Mouse (Mus musculus): ENCODE measurements around the gene Ccdc60. TPM values are rescaled to one million over a fixed set of nuclear protein-coding genes. Genes with fewer than 3 reads are reported as not detected.
"Not testable (repeated sequence)": the region's sequence is repeated elsewhere in the genome, so short reads cannot be mapped to it uniquely, and the experiment has no call there.

The Ccdc60 gene
- total RNA-seq, 2 experiments from 2014 or later: not detected

DNA sequence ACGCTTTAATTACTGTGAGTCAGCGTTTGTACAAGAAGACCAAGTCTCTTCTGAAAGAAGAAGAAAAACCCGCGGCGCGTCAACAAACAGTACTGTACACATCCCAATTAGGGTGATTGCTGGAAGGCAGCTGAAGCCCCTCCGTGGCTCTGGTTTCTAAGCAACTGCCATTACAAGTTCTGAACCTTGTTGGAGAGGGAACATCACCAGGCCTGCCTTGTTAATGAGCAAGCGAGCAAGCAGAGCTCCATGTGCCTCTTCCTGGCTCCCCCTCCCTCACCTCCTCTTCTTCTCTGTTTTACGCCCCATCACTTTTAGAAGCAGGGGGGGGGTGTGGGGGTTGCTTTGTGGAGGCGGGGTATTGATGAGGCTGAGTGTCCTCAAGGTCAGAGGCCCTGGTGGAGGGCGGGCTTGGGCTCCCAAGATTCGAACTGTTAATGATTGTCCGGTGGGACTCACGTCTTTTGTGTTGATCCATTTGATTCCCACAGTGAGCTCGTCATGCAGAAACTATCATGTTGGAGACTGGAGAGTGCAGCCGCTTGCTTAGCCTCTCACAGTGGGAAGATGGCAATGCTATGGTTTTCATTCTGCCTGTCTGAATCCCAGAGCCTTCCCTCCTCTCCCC, 79.9 kb downstream of the Ccdc60 start:
- no peak for DNase-seq
- intact Hi-C loops (cut with DNase I): no loop called here

DNA sequence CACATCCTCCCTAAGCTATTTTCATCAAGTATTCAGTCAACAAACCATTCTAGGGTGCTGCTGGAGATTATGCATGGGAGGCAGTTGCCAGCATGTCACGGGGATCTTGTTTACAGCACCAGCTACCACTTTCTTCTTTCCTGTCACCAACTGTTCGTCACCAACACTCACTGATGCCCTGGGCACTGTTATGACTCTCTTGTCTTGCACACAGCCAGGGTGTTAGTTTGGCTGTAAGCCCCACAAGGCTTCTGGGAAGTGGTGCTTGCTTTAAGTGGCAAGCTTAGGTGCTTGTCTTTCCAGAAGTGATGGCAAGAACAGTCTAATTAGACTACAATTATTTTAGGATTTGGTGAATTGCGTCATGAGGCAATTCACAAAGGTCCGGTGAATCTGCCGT, 86.1 kb downstream of the Ccdc60 start:
- DNase-seq: no peak
- intact Hi-C loops (cut with DNase I): no loop called here

DNA sequence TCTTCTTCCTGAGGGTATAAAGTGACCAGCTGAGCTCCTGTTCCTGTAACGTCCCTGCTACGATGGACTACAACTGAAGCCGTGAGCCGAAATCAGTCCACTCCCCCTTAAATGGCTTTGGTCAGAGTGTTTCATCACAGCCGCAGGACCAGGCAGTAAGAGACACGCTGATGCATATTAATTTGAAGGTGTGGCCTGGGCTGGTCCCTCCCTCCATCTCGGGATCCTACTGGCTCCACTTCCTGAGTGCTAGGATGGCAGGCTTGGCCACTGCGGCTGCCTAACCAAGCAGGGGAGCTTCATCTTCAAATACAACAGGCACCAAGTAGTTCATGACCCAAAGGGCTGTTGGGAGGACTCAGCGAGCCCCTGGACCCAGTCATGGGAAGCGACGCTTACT, 94.3 kb downstream of the Ccdc60 start:
- intact Hi-C loops (cut with DNase I): no loop called here

DNA sequence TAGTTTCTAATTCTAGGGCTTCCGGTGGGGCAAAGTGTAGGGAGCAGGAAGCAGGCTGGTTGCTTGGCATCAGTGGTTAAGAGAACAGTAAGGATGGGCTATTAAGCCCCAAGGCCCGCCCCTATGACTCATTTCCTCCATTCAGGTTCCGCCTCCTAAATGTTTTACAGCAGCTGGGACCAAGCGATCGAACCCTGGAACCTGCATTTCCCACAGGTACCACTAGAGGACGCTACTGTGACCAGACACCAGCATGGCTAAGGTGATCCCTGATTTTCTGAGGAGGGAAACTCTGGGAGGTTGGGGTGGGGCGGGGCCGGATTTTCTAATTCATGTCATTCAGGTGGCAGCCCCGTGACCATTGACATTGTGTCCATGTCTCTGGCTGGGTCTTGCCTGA, 96.1 kb downstream of the Ccdc60 start:
- intact Hi-C loops (cut with DNase I): no loop called here
- DNase-seq: no peak

More for the DNA sequence above, 94.3 kb downstream of the Ccdc60 start:
- DNase-seq: no peak

DNA sequence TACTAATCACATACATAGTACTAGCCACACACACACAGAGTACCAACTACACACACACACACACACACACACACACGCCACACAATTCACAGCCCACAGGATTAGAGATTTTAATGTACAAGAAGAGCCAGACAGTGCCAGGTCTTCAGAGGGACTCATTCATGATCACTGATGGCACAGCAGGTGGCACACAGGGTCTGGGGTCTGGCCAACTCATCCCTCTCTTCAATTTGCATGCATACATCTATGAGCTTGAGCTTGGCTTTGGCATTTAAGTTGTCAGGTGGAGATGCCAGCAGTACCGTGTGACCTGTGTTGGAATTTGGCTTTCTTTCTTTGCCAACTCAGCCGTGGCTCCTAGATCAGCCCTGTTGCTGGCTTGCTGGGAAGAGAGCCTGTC, 97.2 kb downstream of the Ccdc60 start:
- DNase-seq: no peak
- intact Hi-C loops (cut with DNase I): no loop called here

DNA sequence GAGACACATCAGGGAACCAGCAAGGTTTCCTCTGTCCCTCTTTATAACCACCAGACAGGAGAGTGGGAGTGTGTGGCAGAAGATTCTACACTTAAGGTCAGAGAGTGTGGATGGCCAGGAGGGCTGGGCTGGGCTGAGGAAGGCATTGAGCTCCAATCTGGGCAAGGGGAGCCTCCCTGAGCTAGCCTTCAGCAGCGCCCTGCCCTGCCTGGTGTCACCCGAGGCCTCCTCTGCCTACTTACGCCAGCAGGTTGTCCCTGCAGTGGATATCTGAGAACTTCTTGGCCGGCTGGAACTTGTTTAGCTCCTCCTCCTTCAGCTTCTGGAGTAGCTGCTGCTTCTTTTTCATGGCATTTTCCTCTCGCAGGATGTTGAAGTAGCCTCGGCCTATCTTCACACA, 99.0 kb downstream of the Ccdc60 start:
- intact Hi-C loops (cut with DNase I): no loop called here
- no peak for DNase-seq

DNA sequence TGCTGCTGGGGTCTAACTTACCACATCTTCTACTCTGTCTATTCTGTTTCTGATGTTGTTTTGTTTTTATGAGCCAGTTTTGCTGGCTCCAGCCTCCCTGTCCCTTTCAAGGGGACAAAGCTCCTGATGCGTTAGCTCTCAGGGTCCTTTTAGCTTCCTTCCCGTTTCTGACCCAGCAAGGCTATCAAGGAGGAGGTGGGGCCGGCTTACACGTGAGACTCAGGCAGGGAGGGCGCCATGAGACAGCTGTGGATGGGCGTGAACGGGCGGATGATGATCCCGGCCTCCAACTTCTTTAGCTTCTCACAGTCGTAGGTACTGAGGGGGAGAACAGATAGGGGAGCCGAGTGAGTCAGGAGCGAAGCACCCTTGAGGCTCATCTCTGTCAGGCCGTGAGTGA, 108.2 kb downstream of the Ccdc60 start:
- intact Hi-C loops (cut with DNase I): no loop called here
- DNase-seq: no peak

DNA sequence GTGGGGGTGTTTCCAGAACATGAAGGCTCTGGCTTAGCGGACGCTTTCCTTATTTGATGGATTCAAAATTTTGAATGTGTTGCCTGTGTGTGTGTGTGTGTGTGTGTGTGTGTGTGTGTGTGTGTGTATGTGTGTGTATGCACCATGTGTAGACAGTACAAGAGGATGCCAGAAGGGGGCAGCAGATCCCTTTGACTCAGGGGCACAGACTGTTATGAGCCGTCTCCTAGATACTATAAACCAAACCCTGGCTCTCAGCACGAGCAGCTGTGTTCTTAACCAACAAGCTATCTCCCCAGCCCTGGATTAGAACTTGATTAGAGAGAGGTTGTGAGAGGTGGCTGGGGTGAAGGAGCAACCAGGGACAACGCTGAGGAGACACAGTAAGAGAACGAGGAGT, 117.1 kb downstream of the Ccdc60 start:
- no peak for DNase-seq
- intact Hi-C loops (cut with DNase I): no loop called here

DNA sequence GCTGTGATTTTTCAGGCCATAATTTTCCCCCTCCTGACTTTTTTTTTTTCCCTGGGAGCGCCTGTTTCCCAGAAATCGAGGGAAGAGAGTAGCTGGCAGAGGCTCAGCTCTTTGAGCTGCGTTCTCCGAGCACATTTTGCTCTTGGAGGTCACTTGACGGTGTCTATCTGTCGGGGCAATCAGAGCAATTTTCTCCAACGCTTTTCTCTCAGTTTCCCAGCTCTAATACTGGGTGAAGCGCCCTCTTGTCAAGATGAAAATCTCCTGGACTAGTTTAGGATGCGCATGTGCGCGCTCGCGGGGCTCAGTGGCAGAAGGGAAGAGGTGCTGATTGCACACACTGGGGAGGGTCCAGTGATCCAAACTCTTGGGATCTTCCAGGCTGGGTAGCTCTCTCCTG, 121.8 kb downstream of the Ccdc60 start:
- intact Hi-C loops (cut with DNase I): no loop called here
- DNase-seq: no peak

DNA sequence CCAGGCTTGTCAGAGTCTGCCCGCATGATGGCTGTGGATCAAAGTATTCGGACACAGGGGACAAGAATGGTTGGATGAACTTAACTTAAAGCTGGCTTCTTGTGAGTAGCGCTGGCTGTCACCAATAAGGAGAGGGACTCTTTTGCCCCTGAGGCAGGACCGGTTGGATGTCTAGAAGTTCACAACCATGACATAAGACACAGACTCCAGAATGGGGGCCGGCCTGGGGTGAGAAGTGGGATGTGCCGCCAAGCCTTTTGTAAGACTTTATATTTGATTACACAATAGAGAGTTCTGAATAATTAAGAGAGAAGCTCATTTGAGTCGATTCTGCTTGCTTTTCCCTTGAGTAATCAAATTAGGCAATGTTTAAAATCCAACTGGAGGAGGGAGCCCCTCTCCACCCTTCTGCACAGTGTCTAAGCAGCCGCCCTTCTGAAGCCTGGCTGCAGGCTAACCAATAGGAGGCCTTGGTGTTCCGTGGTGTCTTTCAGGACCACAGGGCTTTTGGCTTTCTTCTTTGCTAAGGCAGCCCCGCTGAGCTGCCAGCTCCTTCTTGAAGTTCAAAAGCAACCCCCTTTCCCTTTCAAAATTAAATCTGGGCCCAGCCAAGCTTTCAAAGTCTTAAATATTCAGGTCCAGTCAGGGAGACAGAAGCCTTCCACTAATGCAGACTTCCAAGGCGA, 123.4 kb downstream of the Ccdc60 start:
- no peak for DNase-seq
- intact Hi-C loops (cut with DNase I): no loop called here

DNA sequence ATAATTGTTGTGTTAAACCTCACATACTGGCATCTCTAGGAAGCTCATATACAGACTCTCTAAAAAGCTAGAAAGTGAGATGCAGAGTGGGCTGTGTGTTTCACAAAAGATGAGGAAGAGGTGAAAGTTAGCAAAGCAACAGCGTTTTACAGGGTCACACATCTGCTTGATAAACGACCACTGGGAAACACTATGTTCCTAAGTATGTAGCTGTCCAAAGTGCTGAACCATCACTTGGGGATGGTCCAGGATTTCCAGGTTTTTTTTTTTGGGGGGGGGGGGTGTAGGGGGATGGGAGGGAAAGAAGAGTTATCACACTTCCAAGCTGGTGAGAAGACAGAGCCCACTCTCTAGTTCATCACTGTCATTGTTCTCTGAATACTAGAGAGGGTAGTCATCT, 134.0 kb downstream of the Ccdc60 start:
- intact Hi-C loops (cut with DNase I): no loop called here
- DNase-seq: no peak

DNA sequence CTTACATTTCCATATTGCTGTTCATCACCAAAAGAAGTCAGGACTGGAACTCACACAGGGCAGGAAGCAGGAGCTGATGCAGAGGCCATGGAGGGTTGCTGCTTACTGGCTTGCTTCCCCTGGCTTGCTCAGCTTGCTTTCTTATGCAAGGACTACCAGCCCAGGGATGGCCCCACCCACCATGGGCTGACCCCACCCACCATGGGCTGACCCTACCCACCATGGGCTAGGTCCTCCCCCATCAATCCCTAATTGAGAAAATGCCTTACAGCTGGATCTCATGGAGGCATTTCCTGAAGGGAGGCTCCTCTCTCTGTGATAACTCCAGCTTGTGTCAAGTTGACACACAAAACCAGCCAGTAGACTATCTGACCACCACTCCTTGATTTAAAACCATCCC, 142.3 kb downstream of the Ccdc60 start:
- intact Hi-C loops (cut with DNase I); DNase-seq: not testable (repeated sequence)

DNA sequence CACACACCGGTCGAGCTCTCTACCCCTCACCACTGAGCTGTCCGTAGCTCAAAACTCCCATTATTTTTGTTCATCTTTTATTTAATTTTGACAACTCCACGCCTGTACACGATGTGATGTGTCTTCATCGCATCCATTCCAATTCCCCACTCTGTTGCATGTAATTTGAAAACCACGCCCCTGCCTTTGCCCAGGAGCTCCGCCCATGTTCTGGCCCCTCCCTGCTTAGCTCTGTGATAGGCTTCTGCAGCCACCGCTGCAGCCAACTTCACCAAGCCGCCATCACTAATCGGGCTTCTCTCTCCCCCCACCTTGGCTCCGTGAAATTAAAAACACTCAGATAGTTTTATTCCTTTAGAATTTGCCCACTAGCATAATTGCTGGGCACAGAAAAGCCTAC, 144.1 kb downstream of the Ccdc60 start:
- DNase-seq: no peak
- intact Hi-C loops (cut with DNase I): no loop called here

DNA sequence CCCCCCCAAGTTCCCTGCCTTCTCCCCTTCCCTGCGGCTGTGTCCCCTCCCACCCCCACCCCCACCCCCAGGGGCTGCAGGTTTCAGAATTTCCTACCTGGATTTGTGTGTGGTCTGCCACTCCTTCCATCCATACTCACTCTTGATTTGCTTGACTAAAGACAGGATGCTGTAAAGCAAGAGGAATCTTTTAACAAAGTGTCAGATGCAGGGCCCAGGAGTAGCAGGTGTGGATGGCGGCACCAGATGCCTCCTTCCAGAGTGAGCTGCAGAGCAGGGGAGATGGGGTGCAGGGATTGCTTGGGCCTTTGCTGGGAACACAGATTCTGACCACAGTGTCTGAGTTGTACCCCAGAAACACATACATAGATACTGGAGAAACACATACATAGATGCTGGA, 148.1 kb downstream of the Ccdc60 start:
- intact Hi-C loops (cut with DNase I): no loop called here
- DNase-seq: no peak

DNA sequence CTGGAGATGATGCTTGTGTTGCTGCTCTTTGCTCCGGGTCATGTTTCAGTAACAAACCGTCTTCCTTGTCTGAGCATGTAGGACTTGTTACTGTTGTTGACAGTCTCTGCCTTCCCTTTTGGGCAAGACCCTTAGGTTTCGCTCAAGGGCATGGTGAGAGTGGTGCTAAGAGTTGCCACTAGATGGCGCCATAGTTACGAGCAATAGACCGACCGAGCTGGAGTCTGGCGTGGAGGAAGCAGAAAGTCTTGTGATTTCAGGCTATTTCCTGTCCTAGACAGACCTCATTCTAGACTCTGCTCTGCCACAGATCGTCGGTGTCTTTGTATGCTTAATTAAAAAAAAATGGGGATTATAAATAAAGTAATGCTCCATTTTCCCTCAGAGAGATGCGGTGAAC, 165.4 kb downstream of the Ccdc60 start:
- intact Hi-C loops (cut with DNase I): loop anchor here (1.0 to 10.0 kb wide), 6 partner anchors 89 to 971 kb away; partner anchors contain the start of gene Srrm4

DNA sequence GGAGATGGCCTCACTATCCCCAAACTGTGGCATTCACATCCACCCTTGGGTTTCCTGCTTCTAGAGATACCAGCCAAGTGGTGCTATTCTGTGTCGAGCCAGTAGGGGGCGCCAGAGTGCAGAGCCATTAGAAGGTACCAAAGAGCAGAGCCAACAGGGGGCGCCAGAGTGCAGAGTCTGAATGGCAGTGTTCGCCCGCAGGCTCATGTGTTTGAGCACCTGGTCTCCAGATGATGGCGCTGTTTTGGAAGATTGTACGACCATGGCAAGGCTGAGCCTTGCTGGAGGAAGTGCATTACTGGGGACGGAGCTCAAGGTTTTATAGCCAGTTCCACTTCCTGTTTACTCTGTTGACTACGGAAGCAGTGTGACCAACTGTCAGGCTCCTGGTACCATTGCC, 172.2 kb downstream of the Ccdc60 start:
- intact Hi-C loops (cut with DNase I): no loop called here
- DNase-seq: peak in 1 of 2 experiments; percentile 34

More for the DNA sequence above, 165.4 kb downstream of the Ccdc60 start:
- DNase-seq: peak; percentile 72 to 86

DNA sequence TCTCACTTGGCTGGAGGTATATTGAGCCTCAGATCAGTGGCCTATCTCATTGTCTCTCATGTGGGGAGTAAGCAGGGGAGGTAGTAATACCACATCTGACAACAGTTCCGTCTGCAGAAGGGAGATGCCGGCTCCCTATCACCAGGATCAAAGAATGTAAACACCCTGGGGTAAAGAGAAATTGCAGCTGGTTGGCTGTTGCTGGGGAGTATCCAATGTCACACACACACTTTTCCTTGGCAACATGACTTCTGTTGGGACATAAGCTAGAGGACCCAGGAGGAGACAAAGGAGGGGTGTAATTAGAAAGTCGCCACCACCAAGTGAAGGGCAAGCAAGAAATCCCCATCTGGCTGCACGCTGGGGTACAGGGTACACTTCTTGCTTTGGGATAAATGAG, 172.7 kb downstream of the Ccdc60 start:
- DNase-seq: no peak
- intact Hi-C loops (cut with DNase I): no loop called here

DNA sequence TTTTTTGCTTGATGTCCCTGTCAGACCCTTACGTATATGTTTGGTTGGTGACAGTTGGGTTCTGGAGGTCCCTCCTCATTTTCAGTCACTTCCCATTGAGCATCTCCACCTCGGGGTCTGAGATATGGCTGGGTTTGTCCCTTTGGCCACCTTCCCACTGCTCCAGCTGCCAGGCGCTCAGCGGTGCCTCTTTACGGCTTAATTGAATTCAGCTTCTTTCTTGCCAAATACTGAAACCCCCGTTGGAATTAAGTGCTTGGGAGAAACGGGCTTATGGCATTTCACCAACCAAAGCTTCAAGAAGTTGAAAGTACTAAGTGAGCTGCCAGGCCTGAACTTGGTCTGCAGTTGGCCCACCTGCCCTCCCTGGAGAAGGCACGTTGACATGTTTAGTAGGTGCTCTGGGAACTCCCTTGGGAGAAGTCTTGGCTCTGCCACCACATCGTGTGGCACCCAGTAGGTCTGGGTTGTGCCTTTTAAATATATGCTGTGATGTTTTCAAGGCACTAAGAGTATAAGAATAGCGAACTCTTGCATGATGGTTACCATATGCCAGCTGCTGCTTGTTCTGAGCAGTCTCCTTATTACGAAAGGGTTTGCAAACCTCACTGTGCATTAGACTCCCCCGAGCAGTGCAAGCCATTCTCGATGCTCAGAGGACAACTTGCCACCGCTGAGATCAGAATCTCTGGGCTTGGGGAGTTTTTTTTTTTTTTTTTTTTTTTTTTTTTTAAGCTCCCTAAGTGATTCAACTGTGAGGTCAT, 173.5 kb downstream of the Ccdc60 start:
- intact Hi-C loops (cut with DNase I): no loop called here

DNA sequence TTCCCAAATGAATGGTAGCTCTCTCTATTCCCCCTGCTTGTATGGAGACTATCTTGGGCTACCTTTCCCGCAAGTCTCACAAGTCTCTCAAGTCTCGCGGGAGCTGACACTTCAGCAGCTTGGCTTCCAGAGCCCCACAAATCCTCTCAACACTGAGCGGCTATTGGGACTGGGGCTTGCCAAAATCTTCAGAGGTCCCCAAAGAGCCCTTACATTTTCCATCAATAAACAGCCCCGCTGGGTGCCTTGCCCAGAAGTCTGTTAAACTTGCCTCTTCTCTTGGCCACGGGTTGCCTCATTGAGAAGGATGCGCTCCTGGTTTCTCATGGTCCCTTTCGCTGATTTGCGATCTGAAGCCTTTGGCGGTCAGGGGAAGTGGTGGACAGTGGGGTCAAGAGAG, 180.1 kb downstream of the Ccdc60 start:
- no peak for DNase-seq
- intact Hi-C loops (cut with DNase I): no loop called here

More for the DNA sequence above, 173.5 kb downstream of the Ccdc60 start:
- no peak for DNase-seq

DNA sequence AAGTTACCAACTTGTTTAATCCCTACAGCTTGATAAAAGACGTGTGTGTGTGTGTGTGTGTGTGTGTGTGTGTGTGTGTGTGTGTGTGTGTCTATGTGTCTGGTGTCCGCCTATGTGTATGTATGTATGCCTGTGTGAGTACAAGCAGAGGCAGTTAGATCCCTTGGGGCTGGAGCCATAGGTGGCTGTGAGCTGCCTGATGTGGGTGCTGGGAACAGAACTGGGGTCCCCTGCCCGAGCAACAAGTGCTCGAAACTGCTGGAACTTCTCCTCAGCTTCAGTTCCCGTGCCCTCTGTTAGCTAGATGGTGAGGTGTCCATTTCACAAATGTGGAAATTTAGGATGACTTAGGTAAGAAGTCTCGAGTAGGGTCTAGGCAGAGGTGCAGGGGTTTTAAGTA, 204.6 kb downstream of the Ccdc60 start:
- no peak for DNase-seq
- intact Hi-C loops (cut with DNase I): no loop called here

DNA sequence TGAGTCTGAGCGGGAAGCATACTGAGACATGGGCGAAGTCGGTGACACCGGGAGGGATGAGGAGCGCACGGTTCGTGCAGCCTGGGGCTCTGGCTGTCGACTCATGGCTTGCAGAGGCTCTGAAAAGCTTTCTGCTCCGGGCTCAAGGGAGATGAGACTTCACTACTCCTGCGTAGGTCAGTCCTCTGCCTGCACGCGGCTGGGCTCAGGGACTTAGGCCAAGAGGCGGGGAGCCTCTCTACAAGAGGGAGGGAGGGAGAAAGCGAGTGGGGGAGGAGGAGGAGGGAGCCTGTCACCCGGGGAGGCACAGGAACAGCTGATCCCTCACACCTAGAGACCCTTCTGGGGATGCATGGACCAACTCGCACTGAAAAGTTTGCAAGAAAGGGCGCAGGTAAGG, 205.7 kb downstream of the Ccdc60 start, which contains the start of gene Tmem233:
TSS of gene Tmem233 (minus strand) at position 164 of the 400 bp plus-strand sequence.
- intact Hi-C loops (cut with DNase I): no loop called here
- DNase-seq: peak; percentile 3 to 6
